Mouse (Mus musculus): ENCODE results near the gene Nqo2.

Gene Nqo2

GRCm38 (mm10) chr13:34002058-34003006, 37.8 kb downstream of the Nqo2 start, which contains the start of the genes Ripk1 and Serpinb6a:
Ripk1 (plus strand) TSS chr13:34002363.
Serpinb6a (minus strand) TSS chr13:34002794.
- WGBS, result under 1% methylated on average over 77 of the region's 92 CpGs

GRCm38 (mm10) chr13:34003058-34003457, 38.6 kb downstream of the Nqo2 start:
- WGBS, result 3% methylated on average over 5 of the region's 5 CpGs

- WGBS, result 80% methylated on average over 2 of the region's 2 CpGs
These were observed 42.7 kb downstream of the Nqo2 start for GRCm38 (mm10) chr13:34007234-34007633.

GRCm38 (mm10) chr13:34016927-34017569, 52.6 kb downstream of the Nqo2 start:
- 68% methylated on average over 9 of the region's 9 CpGs for WGBS

GRCm38 (mm10) chr13:34018521-34018920, 54.0 kb downstream of the Nqo2 start:
- 79% methylated on average over 1 of the region's 1 CpGs for WGBS

- 92% methylated on average over 2 of the region's 2 CpGs for WGBS
These were observed 57.5 kb downstream of the Nqo2 start for GRCm38 (mm10) chr13:34021998-34022397.

- 64% methylated on average over 2 of the region's 2 CpGs for WGBS
These were observed 67.6 kb downstream of the Nqo2 start for GRCm38 (mm10) chr13:34032041-34032440.

- WGBS, result 85% methylated on average over 3 of the region's 3 CpGs
These were observed 70.9 kb downstream of the Nqo2 start for GRCm38 (mm10) chr13:34035424-34035823.

- WGBS, result 83% methylated on average over 5 of the region's 5 CpGs
These were observed 72.2 kb downstream of the Nqo2 start for GRCm38 (mm10) chr13:34036726-34037125.

GRCm38 (mm10) chr13:34037172-34038055, 72.9 kb downstream of the Nqo2 start, which contains the start of gene Bphl:
Bphl (plus strand) TSS chr13:34037597.
- under 1% methylated on average over 37 of the region's 37 CpGs for WGBS

GRCm38 (mm10) chr13:34038056-34038432, 73.6 kb downstream of the Nqo2 start:
- whole genome bisulfite sequencing, result 19% methylated on average over 5 of the region's 5 CpGs

All from cerebral cortex, adult 2 months (tissue).